Mouse (Mus musculus): ENCODE data around the gene Vmn2r94. TPM values are rescaled to one million over a fixed set of nuclear protein-coding genes. Genes with fewer than 3 reads are reported as not detected.

Vmn2r94 gene
- polyA plus RNA-seq (2016; fragmentation: Nextera tagmentation; extraction: Ambion mirVana), result not detected in 2 replicates

GRCm38 (mm10) chr17:18277656-18278055, at the start of gene Vmn2r94:
TSS of gene Vmn2r94 (minus strand) at chr17:18277756.
- DNase-seq (ENCODE audit: low spot score), result no peak
- no peak within 1 kb of the TSS for H3K4me3 ChIP-seq
- no peaks in the 10 kb centered on the region for H3K4me1 ChIP-seq
- H3K36me3 ChIP-seq, result no peaks in the 10 kb centered on the region
- no peak within 1 kb of the TSS for H3K27ac ChIP-seq
- H3K9me3 ChIP-seq (replicated peaks), result peaks cover 4% of the 10 kb centered on the region; the same call in 1 of the 2 replicates
- no peaks in the 10 kb centered on the region for H3K27me3 ChIP-seq (ENCODE audit: low read depth, poor library complexity, severe bottlenecking)
- 68% methylated on average over 2 of the region's 2 CpGs for WGBS

DNA sequence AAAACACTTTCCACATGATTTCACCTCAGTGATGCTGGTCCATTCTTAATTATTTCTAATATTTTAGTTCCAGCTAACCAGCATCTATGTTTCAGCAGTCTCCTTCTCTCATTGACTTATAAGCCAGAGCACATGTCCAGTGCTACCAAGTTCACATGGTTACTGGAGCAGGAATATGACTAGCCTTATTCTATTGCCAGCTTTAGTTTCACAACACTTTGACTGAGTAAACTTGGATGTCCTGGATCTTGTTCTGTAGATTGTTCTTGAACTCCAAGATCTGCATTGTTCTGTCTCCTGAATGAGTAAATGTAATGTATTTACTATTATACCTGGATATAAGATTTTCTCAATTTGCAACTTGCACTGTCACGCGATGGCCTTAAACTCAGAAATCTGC, 45.5 kb upstream of the Vmn2r94 start:
- Histone ChIP-seq H3K9me3 (replicated peaks) (no peaks in the 10 kb centered on the region), H3K27me3 (ENCODE audit: low read depth, poor library complexity, severe bottlenecking) (no peaks in the 10 kb centered on the region), H3K4me3 (no peak overlapping the region), H3K36me3 (no peaks in the 10 kb centered on the region), H3K27ac (no peak overlapping the region), H3K4me1 (no peaks in the 10 kb centered on the region)
- DNase-seq (ENCODE audit: low spot score), result no peak
- 95% methylated on average over 2 of the region's 2 CpGs for WGBS

- 53% methylated on average over 1 of the region's 1 CpGs for WGBS
- H3K27ac ChIP-seq, result no peak within 1 kb of the TSS
Observed at GRCm38 (mm10) chr17:18297799-18298198, 20.2 kb upstream of the Vmn2r94 start, which contains the start of gene Vmn2r93. TSS of gene Vmn2r93 (plus strand) at chr17:18298099.

GRCm38 (mm10) chr17:18236931-18237330, 40.6 kb downstream of the Vmn2r94 start:
- Histone ChIP-seq H3K4me3 (no peak overlapping the region), H3K9me3 (replicated peaks) (0 out of 2 replicates have a peak, but pooled peaks cover 1% of the 10 kb centered on the region), H3K27ac (no peak overlapping the region), H3K27me3 (ENCODE audit: low read depth, poor library complexity, severe bottlenecking) (no peaks in the 10 kb centered on the region), H3K4me1 (no peaks in the 10 kb centered on the region), H3K36me3 (no peaks in the 10 kb centered on the region)
- no peak for DNase-seq (ENCODE audit: low spot score)
- WGBS, result 85% methylated on average over 14 of the region's 14 CpGs

More at GRCm38 (mm10) chr17:18297799-18298198, 20.2 kb upstream of the Vmn2r94 start, which contains the start of gene Vmn2r93:
- H3K9me3 ChIP-seq (replicated peaks), result no peaks in the 10 kb centered on the region
- H3K27me3 ChIP-seq (ENCODE audit: low read depth, poor library complexity, severe bottlenecking), result no peaks in the 10 kb centered on the region
- H3K4me1 ChIP-seq, result no peaks in the 10 kb centered on the region
- no peak for DNase-seq (ENCODE audit: low spot score)
- H3K36me3 ChIP-seq, result no peaks in the 10 kb centered on the region
- no peak within 1 kb of the TSS for H3K4me3 ChIP-seq

- 86% methylated on average over 2 of the region's 2 CpGs for WGBS
Observed at GRCm38 (mm10) chr17:18231996-18232395, 45.6 kb downstream of the Vmn2r94 start.

GRCm38 (mm10) chr17:18221300-18221699, 56.3 kb downstream of the Vmn2r94 start:
- H3K9me3 ChIP-seq (replicated peaks), result peaks cover 4% of the 10 kb centered on the region; the same call in 1 of the 2 replicates
- no peaks in the 10 kb centered on the region for H3K4me1 ChIP-seq
- H3K27ac ChIP-seq, result no peak overlapping the region
- H3K4me3 ChIP-seq, result no peak overlapping the region
- H3K27me3 ChIP-seq (ENCODE audit: low read depth, poor library complexity, severe bottlenecking), result no peaks in the 10 kb centered on the region
- no peaks in the 10 kb centered on the region for H3K36me3 ChIP-seq
- DNase-seq (ENCODE audit: low spot score), result no peak

More at GRCm38 (mm10) chr17:18231996-18232395, 45.6 kb downstream of the Vmn2r94 start:
- Histone ChIP-seq H3K27ac (no peak overlapping the region), H3K27me3 (ENCODE audit: low read depth, poor library complexity, severe bottlenecking) (no peaks in the 10 kb centered on the region), H3K4me1 (no peaks in the 10 kb centered on the region), H3K9me3 (replicated peaks) (0 out of 2 replicates have a peak, but pooled peaks cover 1% of the 10 kb centered on the region), H3K36me3 (no peaks in the 10 kb centered on the region), H3K4me3 (no peak overlapping the region)
- no peak for DNase-seq (ENCODE audit: low spot score)

Other genes starting within 250 kb of the Vmn2r94 start
- not detected in 2 replicates for gene Vmn2r124, start 228.3 kb downstream of the Vmn2r94 start, polyA plus RNA-seq (2016; fragmentation: Nextera tagmentation; extraction: Ambion mirVana)
- not detected in 2 replicates for gene Vmn2r91, start 192.7 kb downstream of the Vmn2r94 start, polyA plus RNA-seq (2016; fragmentation: Nextera tagmentation; extraction: Ambion mirVana)
- not detected in 2 replicates for gene Vmn2r92, start 125.9 kb downstream of the Vmn2r94 start, polyA plus RNA-seq (2016; fragmentation: Nextera tagmentation; extraction: Ambion mirVana)
- not detected in 2 replicates for gene Vmn2r93, start 20.3 kb upstream of the Vmn2r94 start, polyA plus RNA-seq (2016; fragmentation: Nextera tagmentation; extraction: Ambion mirVana)
- 0.01 TPM in 1 of 2 replicates, not detected in the other for gene Vmn2r95, start 146.3 kb upstream of the Vmn2r94 start, polyA plus RNA-seq (2016; fragmentation: Nextera tagmentation; extraction: Ambion mirVana)

Data from limb, embryonic 10.5 days (tissue).